Mouse (Mus musculus) CD8-positive naive resting alpha-beta T cell, adult 57 days (primary cell): Measurements from ENCODE around the gene Gpx3. TPM values are rescaled to one million over a fixed set of nuclear protein-coding genes. Genes with fewer than 3 reads are reported as not detected.

ENCODE experiments used
- total RNA-seq: library from RNA; stranded (reverse); gene quantifications from one replicate; pipeline ENCODE4 v1.2.4, GENCODE M21; 2023

Gpx3 gene
- total RNA-seq = not detected

GRCm38 (mm10) chr11:54902333-54903323 is at the start of gene Gpx3:
TSS of gene Gpx3 (plus strand) at chr11:54902453.

GRCm38 (mm10) chr11:54860256-54861038 is 41.8 kb upstream of the Gpx3 start, which contains the start of gene Lyrm7:
TSS of gene Lyrm7 (minus strand) at chr11:54860916.

GRCm38 (mm10) chr11:54866119-54867048 is 35.9 kb upstream of the Gpx3 start, which contains the start of gene Hint1:
TSS of gene Hint1 (plus strand) at chr11:54866383.

Other genes starting within 250 kb of the Gpx3 start
- 163 TPM for gene Cdc42se2, start 114.8 kb upstream of the Gpx3 start, total RNA-seq
- 14.3 TPM for gene Lyrm7, start 41.5 kb upstream of the Gpx3 start, total RNA-seq
- gene Hint1, start 36.1 kb upstream of the Gpx3 start, total RNA-seq = 108 TPM
- gene Tnip1, start 60.5 kb downstream of the Gpx3 start, total RNA-seq = 142 TPM
- 469 TPM for gene Anxa6, start 131.0 kb downstream of the Gpx3 start, total RNA-seq
- gene Ccdc69, start 175.7 kb downstream of the Gpx3 start, total RNA-seq = 38.5 TPM
- 82.9 TPM for gene Gm2a, start 195.7 kb downstream of the Gpx3 start, total RNA-seq
- gene Slc36a3, start 249.3 kb downstream of the Gpx3 start, total RNA-seq = not detected